Mouse (Mus musculus): Measurements from ENCODE around the gene Cacna2d2.
"Not testable (repeated sequence)": the region's sequence is repeated elsewhere in the genome, so short reads cannot be mapped to it uniquely, and the experiment has no call there.

Gene Cacna2d2

DNA sequence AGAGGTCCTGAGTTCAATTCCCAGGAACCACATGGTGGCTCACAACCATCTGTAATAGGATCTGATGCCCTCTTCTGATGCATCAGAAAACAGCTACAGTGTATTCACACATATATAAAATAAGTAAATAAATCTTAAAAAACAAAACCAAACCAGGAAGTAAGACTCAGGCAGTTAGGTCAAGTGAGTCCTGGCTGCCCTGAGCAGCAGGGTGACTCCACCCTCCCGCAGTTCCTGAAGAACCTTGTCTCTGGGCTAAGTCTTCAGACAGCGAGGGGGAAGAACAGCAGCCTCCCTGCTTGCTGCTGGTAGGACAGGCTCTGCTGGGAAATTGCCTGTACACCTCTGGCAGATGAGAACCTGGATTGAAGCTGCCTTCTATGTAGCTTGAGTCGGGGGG is 156.9 kb downstream of the Cacna2d2 start:
- no peak for DNase-seq

DNA sequence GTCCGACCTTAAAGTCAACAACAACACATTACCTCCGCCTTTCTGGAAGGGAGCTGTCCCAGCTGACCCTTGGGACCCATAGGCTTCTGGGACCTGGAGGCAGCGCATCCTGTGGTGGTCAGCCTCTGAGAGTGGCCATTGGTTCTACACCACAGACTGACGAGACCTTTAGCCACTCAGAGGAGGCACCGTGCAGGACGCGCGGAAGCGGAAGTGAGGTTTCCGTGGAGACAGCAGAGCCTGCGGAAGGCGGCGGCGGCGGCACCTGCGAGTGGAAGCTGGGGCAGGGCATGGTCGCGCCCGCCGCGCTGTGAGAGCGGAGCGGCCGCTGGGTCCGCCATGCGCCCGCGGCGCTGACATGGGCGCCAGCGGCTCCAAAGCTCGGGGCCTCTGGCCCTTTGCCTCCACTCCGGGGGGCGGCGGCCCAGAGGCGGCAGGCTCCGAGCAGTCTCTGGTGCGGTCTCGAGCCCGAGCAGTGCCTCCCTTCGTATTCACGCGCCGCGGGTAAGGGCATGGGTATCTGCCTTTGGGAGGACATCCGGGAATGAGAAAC is 163.7 kb downstream of the Cacna2d2 start, which contains the start of gene Tusc2:
Gene Tusc2, plus strand, starts transcription at position 227 of the 553 bp plus-strand sequence.
- DNase-seq = peak; percentile 97 to 99

GRCm38 (mm10) chr9:107565556-107565955 is 166.1 kb downstream of the Cacna2d2 start:
- not testable (repeated sequence) for DNase-seq

DNA sequence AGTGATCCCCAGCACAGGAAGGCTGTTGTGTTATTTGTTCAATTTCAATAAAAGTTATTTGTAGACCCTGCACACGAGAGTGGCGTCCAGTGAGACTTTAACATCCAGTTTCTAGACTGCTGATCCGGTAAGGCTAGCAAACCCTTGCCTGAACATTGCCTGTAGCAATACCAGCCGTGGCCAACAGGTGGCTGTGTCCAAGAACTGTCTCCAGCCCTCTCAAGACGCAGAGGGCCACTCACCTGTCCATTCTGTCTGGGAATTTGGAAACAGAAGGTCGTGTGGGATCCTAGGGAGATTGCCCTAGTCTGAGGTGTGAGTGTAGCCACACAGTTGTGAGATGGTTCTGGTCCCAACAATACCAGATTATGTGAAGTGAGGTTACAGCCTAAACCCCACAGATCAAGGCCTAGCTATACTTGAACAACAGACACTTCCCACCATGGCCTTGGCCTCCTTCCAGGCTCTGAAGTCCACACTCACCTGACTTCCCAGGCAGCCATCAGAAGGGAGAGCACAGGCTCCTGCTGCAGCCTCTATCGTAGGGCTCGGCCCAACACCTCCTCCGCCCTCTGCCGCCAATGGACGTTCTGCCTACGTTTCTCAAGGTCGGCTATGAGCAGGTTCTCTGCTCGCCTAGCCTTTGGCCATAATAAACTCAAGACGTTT is 166.8 kb downstream of the Cacna2d2 start:
- peak; percentile 95 to 97 for DNase-seq

- peak; percentile 63 to 84 for DNase-seq
These were observed 167.4 kb downstream of the Cacna2d2 start for GRCm38 (mm10) chr9:107566855-107567254.

DNA sequence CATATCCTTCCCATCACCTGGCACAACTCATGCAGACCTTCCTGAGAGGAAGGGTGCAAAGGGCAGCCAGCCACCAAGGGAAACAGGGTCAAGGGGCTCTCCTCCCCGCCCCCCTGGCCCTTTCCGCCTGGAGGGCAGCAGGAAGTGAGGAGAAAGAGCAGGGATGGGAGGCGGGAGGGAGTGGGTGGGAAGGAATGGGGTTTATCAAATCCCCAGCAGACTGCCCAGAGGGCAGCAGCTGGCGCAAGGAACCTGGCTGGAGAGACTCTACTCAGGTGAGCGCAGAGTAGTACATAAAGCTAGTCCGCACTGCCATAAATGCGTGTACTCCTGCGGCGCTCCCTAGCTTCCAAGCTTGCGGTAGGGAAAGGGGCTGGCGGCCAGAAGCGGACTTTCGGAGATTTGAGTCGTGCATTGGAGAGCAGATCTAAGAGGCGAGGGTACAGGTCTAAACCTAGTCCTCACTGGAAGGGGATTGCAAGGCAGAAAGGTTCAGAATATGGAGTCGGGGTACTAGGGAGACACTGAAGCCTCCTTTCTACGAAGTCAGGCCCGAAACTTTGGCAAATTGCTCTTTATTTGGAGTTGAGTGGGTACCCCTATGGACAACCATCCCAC is 168.4 kb downstream of the Cacna2d2 start, which contains the start of gene Hyal2:
Gene Hyal2, plus strand, starts transcription at position 244 of the 618 bp plus-strand sequence.
- DNase-seq = peak; percentile 92 to 93

GRCm38 (mm10) chr9:107568331-107569261 is 169.2 kb downstream of the Cacna2d2 start:
- peak; percentile 93 to 95 for DNase-seq

DNA sequence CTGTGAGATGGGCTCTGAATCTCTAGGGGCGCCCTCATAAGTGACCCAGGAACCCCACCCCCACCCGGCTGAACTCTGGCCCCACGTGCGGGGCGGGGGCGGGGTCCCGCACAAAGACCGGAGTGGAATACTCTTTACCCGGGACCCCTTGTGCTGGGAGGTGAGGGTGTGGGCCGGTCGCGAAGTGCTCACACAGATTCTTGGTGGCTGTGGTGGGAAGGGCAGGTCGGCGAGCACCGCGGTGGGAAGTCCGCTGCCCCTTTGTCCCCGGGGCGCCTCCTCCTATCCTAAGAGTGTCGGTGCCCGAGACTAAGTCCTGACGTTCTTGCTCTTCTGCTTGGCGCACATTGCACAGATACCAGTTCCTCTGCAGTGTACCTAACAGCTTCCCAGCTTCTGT is 169.9 kb downstream of the Cacna2d2 start:
- peak in 1 of 2 experiments; percentile 52 for DNase-seq

DNA sequence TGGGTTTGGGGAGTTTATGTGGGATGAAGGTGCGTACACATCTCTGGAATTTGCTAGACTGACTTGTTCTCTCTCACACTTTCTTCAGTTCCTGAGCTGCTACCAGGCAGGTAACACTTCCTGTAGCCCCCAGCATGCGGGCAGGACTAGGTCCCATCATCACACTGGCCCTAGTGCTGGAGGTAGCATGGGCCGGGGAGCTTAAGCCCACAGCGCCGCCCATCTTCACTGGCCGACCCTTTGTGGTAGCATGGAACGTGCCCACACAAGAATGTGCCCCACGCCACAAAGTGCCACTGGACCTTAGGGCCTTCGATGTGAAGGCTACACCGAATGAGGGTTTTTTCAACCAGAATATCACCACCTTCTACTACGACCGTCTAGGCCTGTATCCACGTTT is 170.6 kb downstream of the Cacna2d2 start:
- no peak for DNase-seq

GRCm38 (mm10) chr9:107570845-107571244 is 171.4 kb downstream of the Cacna2d2 start:
- no peak for DNase-seq

GRCm38 (mm10) chr9:107571534-107572326 is 172.3 kb downstream of the Cacna2d2 start:
- DNase-seq = peak in 1 of 2 experiments; percentile 59

DNA sequence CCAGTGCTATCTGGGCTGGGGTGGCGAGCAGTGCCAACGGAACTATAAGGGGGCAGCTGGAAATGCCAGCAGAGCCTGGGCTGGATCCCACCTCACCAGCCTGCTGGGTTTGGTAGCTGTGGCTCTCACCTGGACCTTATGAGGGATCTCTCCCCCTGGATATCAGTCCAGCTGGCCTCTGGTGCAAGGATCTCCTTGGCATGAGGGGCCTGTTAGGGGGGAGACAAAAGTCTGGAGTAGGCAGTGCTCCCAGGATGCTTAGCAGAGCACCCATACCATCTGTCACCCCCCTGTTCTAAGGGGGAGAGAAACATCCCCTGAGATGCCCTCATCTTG is 172.9 kb downstream of the Cacna2d2 start:
- DNase-seq = no peak

DNA sequence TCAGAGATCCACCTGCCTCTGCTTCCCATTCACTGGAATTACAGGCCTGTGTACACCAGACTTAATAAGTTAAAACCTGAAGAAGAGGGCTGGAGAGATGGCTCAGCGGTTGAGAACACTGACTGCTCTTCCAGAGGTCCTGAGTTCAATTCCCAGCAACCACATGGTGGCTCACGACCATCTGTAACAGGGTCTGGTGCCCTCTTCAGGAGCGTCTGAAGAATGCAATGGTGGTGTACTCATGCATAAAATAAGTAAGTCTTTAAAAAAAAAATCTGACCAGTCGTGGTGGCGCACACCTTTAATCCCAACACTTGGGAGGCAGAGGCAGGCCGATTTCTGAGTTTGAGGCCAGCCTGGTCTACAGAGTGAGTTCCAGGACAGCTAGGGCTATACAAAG is 174.4 kb downstream of the Cacna2d2 start:
- not testable (repeated sequence) for DNase-seq

DNA sequence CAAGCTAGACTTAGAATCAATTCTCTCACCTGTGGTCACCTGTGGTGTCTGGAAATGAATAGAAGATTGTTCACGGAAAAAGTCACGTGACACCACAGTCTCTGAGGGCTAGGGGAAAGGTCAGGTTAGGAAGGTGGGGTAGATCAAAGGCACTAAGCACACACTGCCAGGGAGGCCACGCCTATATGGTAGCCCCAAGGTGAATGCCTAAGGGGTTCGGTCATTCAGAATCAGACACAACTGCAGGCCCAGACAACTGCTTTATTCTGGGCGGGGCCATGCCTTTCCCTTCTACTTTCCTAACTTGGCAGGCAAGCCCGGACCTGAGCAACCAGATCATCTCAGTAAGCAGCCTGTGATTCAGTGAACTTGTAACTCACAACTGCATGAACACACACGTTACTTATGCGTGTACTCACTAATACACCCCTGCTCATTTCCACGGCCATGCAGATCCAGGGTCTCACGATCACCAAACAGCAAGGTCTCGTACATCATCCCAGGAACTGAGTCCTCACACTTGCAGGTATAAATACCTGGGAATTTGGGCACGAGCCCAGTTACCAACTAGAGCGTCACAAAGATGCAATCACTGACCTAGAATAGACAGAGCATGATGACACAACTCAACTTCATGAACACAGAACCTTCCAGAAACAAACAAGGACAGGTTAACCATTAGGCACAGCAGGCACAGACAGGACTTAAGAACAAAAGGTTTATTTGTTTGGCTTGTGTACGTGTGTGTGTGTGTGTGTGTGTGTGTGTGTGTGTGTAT is 176.4 kb downstream of the Cacna2d2 start:
- DNase-seq = peak in 1 of 2 experiments; percentile 60

GRCm38 (mm10) chr9:107576357-107577107 is 177.1 kb downstream of the Cacna2d2 start, which contains the start of gene Hyal1:
Hyal1 (plus strand) TSS chr9:107576927.
- DNase-seq = peak; percentile 90 to 93

DNA sequence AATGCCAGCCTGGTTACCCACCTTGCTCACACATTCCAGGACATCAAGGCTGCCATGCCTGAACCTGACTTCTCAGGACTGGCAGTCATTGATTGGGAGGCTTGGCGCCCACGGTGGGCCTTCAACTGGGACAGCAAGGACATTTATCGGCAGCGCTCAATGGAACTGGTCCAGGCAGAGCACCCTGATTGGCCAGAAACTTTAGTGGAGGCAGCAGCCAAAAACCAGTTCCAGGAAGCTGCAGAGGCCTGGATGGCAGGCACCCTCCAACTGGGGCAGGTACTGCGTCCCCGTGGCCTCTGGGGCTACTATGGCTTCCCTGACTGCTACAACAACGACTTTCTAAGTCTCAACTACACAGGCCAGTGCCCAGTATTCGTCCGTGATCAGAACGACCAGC is 178.5 kb downstream of the Cacna2d2 start:
- no peak for DNase-seq

- DNase-seq = no peak
These were observed 179.2 kb downstream of the Cacna2d2 start, which contains the start of gene Naa80 for GRCm38 (mm10) chr9:107578587-107578986. Naa80 (plus strand) TSS chr9:107578887.
